Mouse (Mus musculus) MEL (cell line): Measurements from ENCODE around the gene Slc29a4. TPM values are rescaled to one million over a fixed set of nuclear protein-coding genes. Genes with fewer than 3 reads are reported as not detected.

Experiments used
- DNase-seq: peaks from one replicate; pipeline ENCODE4 v3.0.0; 2011; ENCODE audit warnings: low read depth, low spot score
- H3K27ac ChIP-seq: 2 replicates; pipeline ENCODE4 v1.5.1; 2012; ENCODE audit warnings: low read depth, mild to moderate bottlenecking, control low read depth, low read length, moderate library complexity; ENCODE audit not compliant: control insufficient read depth
- H3K27me3 ChIP-seq, 2 experiments: fragments of 150-350 bp in 1 of 2; sonication (generic) in 1 of 2; 2 replicates each; pipeline ENCODE4 v1.6.1; 2012; ENCODE audit warnings: low read length in 2 of 2, mild to moderate bottlenecking in 2 of 2, improper control_type of control experiment in 1 of 2, moderate library complexity in 1 of 2; ENCODE audit not compliant: insufficient read depth in 2 of 2, control insufficient read depth in 1 of 2
- H3K36me3 ChIP-seq, 2 experiments: 2 replicates each; pipeline ENCODE4 v1.6.1; 2012 to 2014; ENCODE audit warnings: low read length in 2 of 2, improper control_type of control experiment in 1 of 2, inconsistent platforms in 1 of 2, mild to moderate bottlenecking in 1 of 2; ENCODE audit not compliant: insufficient read depth in 2 of 2, control insufficient read depth in 1 of 2
- H3K4me1 ChIP-seq, 2 experiments: fragments of 150-350 bp in 1 of 2; sonication (generic) in 1 of 2; 2 replicates each; pipeline ENCODE4 v1.6.1; 2012; ENCODE audit warnings: low read length in 2 of 2, improper control_type of control experiment in 1 of 2, mild to moderate bottlenecking in 1 of 2; ENCODE audit not compliant: insufficient read depth in 2 of 2, control insufficient read depth in 1 of 2
- H3K4me3 ChIP-seq, 2 experiments: fragments of 150-350 bp in 1 of 2; sonication (generic) in 1 of 2; 2 replicates each; pipeline ENCODE4 v1.5.1; 2012; ENCODE audit warnings: low read depth in 2 of 2, low read length in 2 of 2, mild to moderate bottlenecking in 2 of 2, moderate library complexity in 2 of 2, control low read depth in 1 of 2, improper control_type of control experiment in 1 of 2; ENCODE audit not compliant: control insufficient read depth in 1 of 2, insufficient read depth in 1 of 2
- H3K79me2 ChIP-seq: 2 replicates; pipeline ENCODE4 v1.6.1; 2012; ENCODE audit warnings: mild to moderate bottlenecking, low read length, moderate library complexity; ENCODE audit not compliant: control insufficient read depth, poor library complexity, insufficient read depth
- H3K9ac ChIP-seq: 2 replicates; pipeline ENCODE4 v1.6.1; 2012; ENCODE audit warnings: low read depth, mild to moderate bottlenecking, control low read depth, low read length, moderate library complexity; ENCODE audit not compliant: control insufficient read depth, poor library complexity, severe bottlenecking
- H3K9me3 ChIP-seq: fragments of 150-350 bp; sonication (generic); replicated peaks from 2 replicates; pipeline ENCODE4 v1.6.1; 2012; ENCODE audit warnings: mild to moderate bottlenecking, low read length, improper control_type of control experiment, moderate library complexity; ENCODE audit not compliant: insufficient read depth
- BHLHE40 ChIP-seq: IDR thresholded peaks from 2 replicates; pipeline ENCODE4 v1.6.1; 2012; ENCODE audit warnings: low read depth, mild to moderate bottlenecking, inconsistent platforms, low read length, improper control_type of control experiment, borderline replicate concordance
- CHD1 ChIP-seq: IDR thresholded peaks from 2 replicates; pipeline ENCODE4 v1.6.1; 2012; ENCODE audit warnings: low read depth, mild to moderate bottlenecking, inconsistent platforms, low read length, improper control_type of control experiment
- CTCF ChIP-seq, 3 experiments: IDR thresholded peaks in 2 of 3; conservative IDR thresholded peaks in 1 of 3; 2 replicates each; pipeline ENCODE4 v1.5.1; 2011 to 2012; ENCODE audit warnings: low read length in 3 of 3, low read depth in 2 of 3, mild to moderate bottlenecking in 2 of 3, improper control_type of control experiment in 1 of 3, inconsistent platforms in 1 of 3, mixed read lengths in 1 of 3, moderate library complexity in 1 of 3; ENCODE audit not compliant: control insufficient read depth in 1 of 3, insufficient read depth in 1 of 3, poor library complexity in 1 of 3, severe bottlenecking in 1 of 3
- E2F4 ChIP-seq: IDR thresholded peaks from 2 replicates; pipeline ENCODE4 v1.6.1; 2011; ENCODE audit warnings: low read depth, low read length, improper control_type of control experiment, borderline replicate concordance
- ELF1 ChIP-seq: IDR thresholded peaks from 2 replicates; pipeline ENCODE4 v1.6.1; 2014; ENCODE audit warnings: low read depth, mild to moderate bottlenecking, inconsistent platforms, low read length, improper control_type of control experiment, moderate library complexity
- EP300 ChIP-seq, 2 experiments: IDR thresholded peaks; 2 replicates each; pipeline ENCODE4 v1.6.1; 2011; ENCODE audit warnings: improper control_type of control experiment in 2 of 2, low read length in 2 of 2, low read depth in 1 of 2, mild to moderate bottlenecking in 1 of 2
- ETS1 ChIP-seq: IDR thresholded peaks from 2 replicates; pipeline ENCODE4 v1.6.1; 2012; ENCODE audit warnings: low read depth, mild to moderate bottlenecking, inconsistent platforms, low read length, improper control_type of control experiment, moderate library complexity
- GABPA ChIP-seq: IDR thresholded peaks from 2 replicates; pipeline ENCODE4 v1.6.1; 2012; ENCODE audit warnings: low read depth, mild to moderate bottlenecking, inconsistent platforms, low read length, improper control_type of control experiment, moderate library complexity
- GATA1 ChIP-seq: IDR thresholded peaks from 2 replicates; pipeline ENCODE4 v1.6.1; 2011; ENCODE audit warnings: low read depth, low read length, improper control_type of control experiment
- JUND ChIP-seq: IDR thresholded peaks from 2 replicates; pipeline ENCODE4 v1.6.1; 2011; ENCODE audit warnings: low read depth, mild to moderate bottlenecking, improper control_type of control experiment, low read length
- KAT2A ChIP-seq: conservative IDR thresholded peaks from 2 replicates; pipeline ENCODE4 v1.6.1; 2012; ENCODE audit warnings: low read depth, low read length, improper control_type of control experiment, inconsistent platforms
- MAZ ChIP-seq: IDR thresholded peaks from 2 replicates; pipeline ENCODE4 v1.6.1; 2012; ENCODE audit warnings: low read depth, mild to moderate bottlenecking, inconsistent platforms, low read length, improper control_type of control experiment
- MEF2A ChIP-seq: IDR thresholded peaks from 2 replicates; pipeline ENCODE4 v1.6.1; 2014; ENCODE audit warnings: low read depth, mild to moderate bottlenecking, inconsistent platforms, low read length, improper control_type of control experiment; ENCODE audit not compliant: poor library complexity, insufficient replicate concordance, severe bottlenecking; ENCODE audit errors: extremely low read depth
- MXI1 ChIP-seq: IDR thresholded peaks from 2 replicates; pipeline ENCODE4 v1.6.1; 2011; ENCODE audit warnings: mild to moderate bottlenecking, low read depth, low read length, improper control_type of control experiment
- MYB ChIP-seq: IDR thresholded peaks from 2 replicates; pipeline ENCODE4 v1.6.1; 2011; ENCODE audit warnings: mild to moderate bottlenecking, low read depth, low read length, improper control_type of control experiment
- NRF1 ChIP-seq: IDR thresholded peaks from 2 replicates; pipeline ENCODE4 v1.6.1; 2014; ENCODE audit warnings: low read depth, mild to moderate bottlenecking, inconsistent platforms, low read length, improper control_type of control experiment, moderate library complexity; ENCODE audit not compliant: poor library complexity, insufficient read depth, severe bottlenecking
- POLR2A ChIP-seq, 2 experiments: IDR thresholded peaks; 2 replicates each; pipeline ENCODE4 v1.6.1; 2011 to 2012; ENCODE audit warnings: low read length in 2 of 2, mild to moderate bottlenecking in 2 of 2, control low read depth in 1 of 2, improper control_type of control experiment in 1 of 2, low read depth in 1 of 2, moderate library complexity in 1 of 2; ENCODE audit not compliant: control insufficient read depth in 1 of 2, insufficient read depth in 1 of 2, poor library complexity in 1 of 2
- POLR2AphosphoS2 ChIP-seq: IDR thresholded peaks from 2 replicates; pipeline ENCODE4 v1.6.1; 2011; ENCODE audit warnings: low read length, improper control_type of control experiment
- RAD21 ChIP-seq: IDR thresholded peaks from 2 replicates; pipeline ENCODE4 v1.6.1; 2011; ENCODE audit warnings: mild to moderate bottlenecking, low read depth, low read length, improper control_type of control experiment
- SIN3A ChIP-seq: IDR thresholded peaks from 2 replicates; pipeline ENCODE4 v1.6.1; 2012; ENCODE audit warnings: low read length, improper control_type of control experiment, inconsistent platforms
- SMC3 ChIP-seq: IDR thresholded peaks from 2 replicates; pipeline ENCODE4 v1.6.1; 2011; ENCODE audit warnings: low read depth, low read length, improper control_type of control experiment
- TBP ChIP-seq: IDR thresholded peaks from 2 replicates; pipeline ENCODE4 v1.8.0; 2011; ENCODE audit warnings: low read depth, low read length, improper control_type of control experiment
- TCF12 ChIP-seq: IDR thresholded peaks from 2 replicates; pipeline ENCODE4 v1.6.1; 2014; ENCODE audit warnings: low read depth, mild to moderate bottlenecking, inconsistent platforms, low read length, improper control_type of control experiment, moderate library complexity
- USF1 ChIP-seq: IDR thresholded peaks from 2 replicates; pipeline ENCODE4 v1.6.1; 2014; ENCODE audit warnings: low read depth, mild to moderate bottlenecking, inconsistent platforms, low read length, improper control_type of control experiment, moderate library complexity
- USF2 ChIP-seq, 2 experiments: IDR thresholded peaks; 2 replicates each; pipeline ENCODE4 v1.6.1; 2011 to 2012; ENCODE audit warnings: improper control_type of control experiment in 2 of 2, low read length in 2 of 2, borderline replicate concordance in 1 of 2, inconsistent platforms in 1 of 2, low read depth in 1 of 2, mild to moderate bottlenecking in 1 of 2; ENCODE audit not compliant: insufficient read depth in 1 of 2
- ZC3H11A ChIP-seq: IDR thresholded peaks from 2 replicates; pipeline ENCODE4 v1.6.1; 2012; ENCODE audit warnings: low read depth, mild to moderate bottlenecking, inconsistent platforms, low read length, improper control_type of control experiment
- ZKSCAN1 ChIP-seq: IDR thresholded peaks from 2 replicates; pipeline ENCODE4 v1.6.1; 2012; ENCODE audit warnings: low read depth, mild to moderate bottlenecking, inconsistent platforms, low read length, improper control_type of control experiment, moderate library complexity
- ZMIZ1 ChIP-seq: IDR thresholded peaks from 2 replicates; pipeline ENCODE4 v1.6.1; 2012; ENCODE audit warnings: low read depth, mild to moderate bottlenecking, inconsistent platforms, low read length, improper control_type of control experiment, moderate library complexity
- ZNF384 ChIP-seq: IDR thresholded peaks from 2 replicates; pipeline ENCODE4 v1.6.1; 2012; ENCODE audit warnings: low read depth, mild to moderate bottlenecking, inconsistent platforms, low read length, improper control_type of control experiment
- polyA plus RNA-seq, 2 experiments: library from polyadenylated mRNA; stranded (reverse) in 1 of 2; unstranded in 1 of 2; fragments of >175 nt in 1 of 2; fragments of >200 nt in 1 of 2; gene quantifications; 2 replicates each; pipeline versions ENCODE4 v1.2.1 to v1.2.4; 2012; ENCODE audit warnings: low replicate concordance in 2 of 2, low read depth in 1 of 2; ENCODE audit not compliant: insufficient read length in 2 of 2, insufficient read depth in 1 of 2, missing spikeins in 1 of 2
- total RNA-seq: library from RNA; depleted of rRNA; stranded (reverse); fragments of 300-350 nt; gene quantifications from 2 replicates; pipeline ENCODE4 v1.2.3, GENCODE M21; 2012

Slc29a4 gene
- total and polyA plus RNA-seq, 3 experiments, result not detected

GRCm38 (mm10) chr5:142716056-142716455, 23.7 kb downstream of the Slc29a4 start:
- no peaks in the 10 kb centered on the region; a peak in 1 of 4 replicates for H3K27me3 ChIP-seq

GRCm38 (mm10) chr5:142718037-142718436, 25.7 kb downstream of the Slc29a4 start:
- peak; percentile 71 for DNase-seq
- Histone ChIP-seq H3K79me2 (no peaks in the 10 kb centered on the region), H3K27ac (no peak overlapping the region), H3K27me3 (no peaks in the 10 kb centered on the region), H3K4me3 (no peak overlapping the region), H3K36me3 (no peaks in the 10 kb centered on the region), H3K9me3 (no peaks in the 10 kb centered on the region), H3K9ac (no peak overlapping the region), H3K4me1 (no peaks in the 10 kb centered on the region)
- TF ChIP-seq CTCF (IDR thresholded peaks at IDR 0.05 in 2 of 3, conservative IDR thresholded peaks at IDR 0.05 in 1 of 3; ENCODE audit: control insufficient read depth in 1 of 3, insufficient read depth in 1 of 3, low read depth in 2 of 3, low read length in 3 of 3, poor library complexity in 1 of 3, severe bottlenecking in 1 of 3) (peak; percentile 95 to 97 (median 96)), GABPA (no peak), TCF12 (no peak), NRF1 (no peak), EP300 (IDR thresholded peaks at IDR 0.05; ENCODE audit: low read depth in 1 of 2, low read length in 2 of 2) (no peak), POLR2A (IDR thresholded peaks at IDR 0.05; ENCODE audit: control insufficient read depth in 1 of 2, insufficient read depth in 1 of 2, low read depth in 1 of 2, low read length in 2 of 2, poor library complexity in 1 of 2) (no peak), SMC3 (peak; percentile 93), E2F4 (no peak), POLR2AphosphoS2 (no peak), CHD1 (no peak), ZNF384 (no peak), ETS1 (no peak), MEF2A (no peak), ZC3H11A (peak; percentile 75), ZKSCAN1 (no peak), TBP (no peak), RAD21 (peak; percentile 87), ELF1 (no peak), GATA1 (no peak), SIN3A (no peak), JUND (no peak)

More at GRCm38 (mm10) chr5:142716056-142716455, 23.7 kb downstream of the Slc29a4 start:
- H3K9ac ChIP-seq, result no peak overlapping the region
- H3K36me3 ChIP-seq, result no peaks in the 10 kb centered on the region
- H3K79me2 ChIP-seq, result no peaks in the 10 kb centered on the region
- no peaks in the 10 kb centered on the region for H3K9me3 ChIP-seq
- no peak overlapping the region for H3K27ac ChIP-seq
- no peaks in the 10 kb centered on the region for H3K4me1 ChIP-seq
- no peak overlapping the region for H3K4me3 ChIP-seq
- no peak for TF ChIP-seq MYB
- no peak for TF ChIP-seq POLR2AphosphoS2
- TF ChIP-seq POLR2A (IDR thresholded peaks at IDR 0.05; ENCODE audit: control insufficient read depth in 1 of 2, insufficient read depth in 1 of 2, low read depth in 1 of 2, low read length in 2 of 2, poor library complexity in 1 of 2), result no peak
- no peak for TF ChIP-seq MAZ
- TF ChIP-seq ZMIZ1, result no peak
- TF ChIP-seq USF2 (IDR thresholded peaks at IDR 0.05; ENCODE audit: borderline replicate concordance in 1 of 2, insufficient read depth in 1 of 2, low read depth in 1 of 2, low read length in 2 of 2), result no peak
- TF ChIP-seq KAT2A, result no peak
- no peak for TF ChIP-seq USF1
- TF ChIP-seq BHLHE40, result no peak
- TF ChIP-seq MXI1, result no peak
- no peak for TF ChIP-seq CHD1
- TF ChIP-seq, all 39 proteins: peak for 0
- DNase-seq, result no peak
